Mouse (Mus musculus) ZHBTc4 (cell line): ENCODE data around the gene Zdhhc5.
"Not testable (repeated sequence)": the region's sequence is repeated elsewhere in the genome, so short reads cannot be mapped to it uniquely, and the experiment has no call there.

Experiments used
- DNase-seq: peaks from one replicate; pipeline ENCODE4 v3.0.0-alpha.2; 2011; ENCODE audit warnings: low read depth, low spot score

Zdhhc5 gene

DNA sequence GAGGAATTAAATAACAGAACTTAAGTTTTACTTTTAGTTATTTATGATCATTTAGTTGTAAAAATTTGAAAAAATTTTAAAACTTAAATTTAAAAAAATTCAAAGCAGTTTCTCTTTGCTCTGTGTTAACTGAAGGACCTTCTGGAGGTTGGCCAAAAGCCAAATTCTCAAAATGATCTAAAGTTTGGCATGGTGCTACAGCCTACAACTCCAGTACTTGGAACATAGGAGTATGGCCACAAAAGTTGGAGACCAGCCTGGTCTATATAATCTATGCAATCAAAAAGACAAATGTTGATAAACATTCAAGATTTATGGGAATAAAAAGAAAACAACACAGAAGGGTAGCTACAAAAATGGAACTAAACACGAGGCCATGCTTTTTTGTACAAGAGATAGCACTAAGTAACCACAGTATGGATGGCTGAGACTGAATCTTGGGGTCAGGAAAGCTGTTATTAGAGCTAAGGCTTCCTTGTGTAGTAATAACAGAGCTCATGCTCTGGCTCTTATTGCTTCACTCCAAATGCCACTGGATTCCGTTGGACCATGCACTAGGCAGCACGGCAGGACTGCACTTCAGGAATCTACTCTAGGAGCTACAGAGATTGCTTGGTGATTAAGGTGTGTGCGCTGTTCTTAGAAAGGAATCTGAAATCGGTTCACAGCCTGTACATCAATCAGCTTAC is 19.8 kb downstream of the Zdhhc5 start:
- no peak for DNase-seq

DNA sequence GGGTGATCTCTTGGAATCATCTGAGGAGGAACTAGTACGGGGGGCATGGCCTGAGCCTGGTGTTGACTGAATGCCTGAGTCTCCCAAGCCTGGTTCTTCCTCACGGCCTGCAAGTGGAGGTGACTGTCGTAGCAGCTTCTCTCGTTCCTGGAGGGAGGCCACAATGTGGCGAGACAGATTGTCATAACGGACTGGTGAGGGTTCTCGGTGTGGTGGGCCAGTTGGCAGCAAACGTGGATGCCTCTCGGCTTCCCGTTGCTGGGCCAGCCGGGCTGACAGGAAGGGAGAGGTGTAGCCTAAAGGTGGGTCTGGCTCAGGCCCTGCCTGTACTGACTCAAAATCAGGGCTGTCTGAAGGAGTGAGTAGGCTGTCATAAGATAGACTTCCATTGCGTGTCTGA is 24.9 kb downstream of the Zdhhc5 start:
- DNase-seq = no peak

GRCm38 (mm10) chr2:84688080-84688844 is 26.7 kb downstream of the Zdhhc5 start:
- DNase-seq = no peak

DNA sequence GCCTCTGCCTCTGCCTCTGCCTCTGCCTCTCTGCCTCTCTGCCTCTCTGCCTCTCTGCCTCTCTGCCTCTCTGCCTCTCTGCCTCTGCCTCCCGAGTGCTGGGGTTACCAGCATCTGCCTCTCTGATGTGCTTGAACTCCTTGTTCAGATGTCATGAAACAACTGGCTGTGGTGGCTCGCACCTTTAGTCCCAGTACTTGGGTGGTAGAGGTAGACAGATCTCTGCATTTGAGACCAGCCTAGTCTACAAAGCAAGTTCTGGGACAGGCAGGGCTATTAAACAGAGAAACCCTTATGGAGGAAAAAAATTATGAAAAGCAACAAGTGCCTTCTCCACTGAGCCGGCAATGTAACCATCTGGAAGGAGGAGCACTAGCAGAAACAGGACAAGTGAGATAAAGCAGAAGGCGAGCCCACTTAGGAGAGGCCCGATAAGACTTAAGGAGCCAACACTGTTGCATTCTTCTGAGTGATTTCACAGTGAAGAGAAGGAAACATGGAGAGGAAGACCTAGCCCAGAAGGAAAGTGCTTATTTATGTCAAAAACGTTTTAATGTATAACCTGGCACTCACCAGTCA is 32.3 kb downstream of the Zdhhc5 start:
- no peak for DNase-seq

- DNase-seq = peak; percentile 28
Observed at GRCm38 (mm10) chr2:84679016-84679415, 36.0 kb downstream of the Zdhhc5 start, which contains the start of gene Tmx2. Tmx2 (minus strand) TSS chr2:84679140.

DNA sequence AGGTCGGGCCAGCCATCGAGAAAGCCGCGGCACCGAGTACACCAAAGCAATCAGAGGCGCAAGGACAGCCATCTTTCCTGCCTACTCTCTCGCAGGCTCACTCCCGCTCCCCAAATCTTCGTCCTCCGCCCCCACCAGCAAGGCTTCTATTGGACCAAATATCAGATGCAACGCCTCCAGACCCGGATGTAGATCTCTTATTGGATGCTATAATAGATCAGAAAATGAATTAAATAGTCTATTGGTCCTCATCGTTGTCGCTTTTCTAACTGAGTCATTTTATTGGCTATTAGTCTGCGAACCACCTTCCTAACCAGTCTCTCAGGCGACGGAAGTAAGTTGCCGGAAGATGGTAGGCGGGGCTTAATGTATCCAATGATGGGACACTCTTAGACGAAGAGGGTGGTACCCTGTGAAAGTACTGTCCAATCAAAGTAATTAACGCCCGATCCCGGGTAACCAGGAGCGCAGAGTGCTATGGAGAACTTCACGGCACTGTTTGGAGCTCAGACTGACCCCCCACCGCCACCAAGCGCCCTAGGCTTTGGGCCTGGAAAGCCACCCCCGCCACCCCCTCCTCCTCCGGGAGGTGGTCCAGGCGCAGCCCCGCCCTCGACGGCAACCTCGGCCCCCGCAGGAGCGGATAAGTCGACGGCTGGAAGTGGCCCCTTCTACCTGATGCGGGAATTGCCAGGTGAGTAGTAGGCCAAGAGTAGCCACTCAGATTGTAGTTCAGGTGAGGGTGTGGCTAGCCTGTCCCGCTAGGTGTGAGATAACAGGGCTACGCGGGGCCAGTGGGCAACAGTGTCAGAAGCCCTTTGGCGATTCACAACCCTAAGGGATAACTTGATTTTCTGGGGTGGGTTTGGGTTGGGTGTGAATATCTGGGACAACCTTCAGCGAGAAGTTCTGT is 36.8 kb downstream of the Zdhhc5 start, which contains the start of the genes Gm28635 and Med19:
Gm28635 (minus strand) TSS at position 74 of the 913 bp plus-strand sequence.
Med19 (plus strand) TSS at position 435 of the 913 bp plus-strand sequence.
- peak; percentile 99 for DNase-seq

DNA sequence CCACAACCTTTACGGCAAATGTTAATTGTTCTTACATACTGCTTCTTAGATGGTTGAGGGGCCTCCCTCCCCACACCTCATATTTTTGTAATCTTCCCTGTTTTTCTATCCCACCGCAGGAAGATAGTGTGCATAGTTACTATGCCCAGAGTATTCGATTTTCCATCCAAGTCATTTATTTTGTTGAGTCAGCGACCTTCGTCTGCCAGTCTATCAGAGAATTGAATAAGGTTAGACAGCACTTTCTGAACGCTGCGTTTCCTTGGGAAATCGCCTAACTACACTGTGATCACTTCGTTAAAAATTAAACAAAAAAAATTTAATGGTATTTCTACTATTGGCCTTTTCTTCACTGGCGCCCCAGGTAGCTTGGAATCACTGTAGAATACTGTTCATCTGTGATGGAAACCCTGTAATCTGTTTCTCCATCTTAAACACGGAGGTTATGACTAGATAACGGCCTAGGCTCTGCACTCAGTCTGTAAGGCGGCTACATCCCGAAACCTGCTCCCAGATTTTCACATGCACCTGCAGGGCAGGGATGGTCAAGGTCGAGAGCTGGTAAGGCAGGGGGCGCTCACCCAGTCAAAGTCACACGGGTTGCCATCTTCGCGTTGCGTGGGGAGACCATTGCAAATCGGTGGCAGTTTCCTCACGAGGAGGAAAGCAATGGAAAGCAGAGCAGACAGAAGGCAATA is 37.6 kb downstream of the Zdhhc5 start:
- peak; percentile 88 for DNase-seq

DNA sequence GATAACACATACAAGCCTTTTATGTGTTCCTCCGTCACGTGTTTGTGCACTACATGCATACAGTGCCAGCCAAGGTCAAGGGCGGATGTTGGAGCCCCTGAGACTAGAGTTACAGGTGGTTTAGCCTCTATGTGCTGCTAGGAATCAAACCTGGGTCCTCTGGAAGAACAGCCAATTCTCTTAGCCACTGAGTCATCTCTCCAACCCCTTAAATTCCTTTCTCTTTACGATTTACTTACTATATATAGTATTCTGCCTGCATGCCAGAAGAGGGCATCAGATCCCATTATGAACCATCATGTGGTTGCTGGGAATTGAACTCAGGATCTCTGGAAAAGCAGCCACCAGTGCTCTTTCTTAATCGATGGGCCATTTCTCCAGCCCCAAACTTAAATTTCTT is 43.4 kb downstream of the Zdhhc5 start:
- not testable (repeated sequence) for DNase-seq

DNA sequence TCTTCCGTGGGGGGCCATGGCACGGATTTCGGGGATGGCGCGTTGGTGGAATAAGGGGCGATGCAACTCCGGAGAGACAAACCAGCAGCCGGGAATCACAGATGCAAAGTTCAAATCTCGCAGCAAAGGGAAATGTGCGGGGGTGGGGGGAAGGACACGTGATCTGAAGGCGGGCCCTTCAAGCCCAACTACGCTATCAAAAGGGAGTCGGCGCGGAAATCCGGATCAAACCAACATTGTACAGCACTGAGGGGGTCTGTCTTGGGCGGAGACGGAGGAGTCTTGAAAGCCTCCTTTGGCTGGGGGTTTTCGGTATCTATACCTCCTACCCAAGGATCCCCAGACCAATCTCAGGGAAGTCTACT is 44.4 kb downstream of the Zdhhc5 start, which contains the start of gene Selenoh:
Selenoh (minus strand) TSS at position 202 of the 365 bp plus-strand sequence.
- DNase-seq = peak; percentile 98

DNA sequence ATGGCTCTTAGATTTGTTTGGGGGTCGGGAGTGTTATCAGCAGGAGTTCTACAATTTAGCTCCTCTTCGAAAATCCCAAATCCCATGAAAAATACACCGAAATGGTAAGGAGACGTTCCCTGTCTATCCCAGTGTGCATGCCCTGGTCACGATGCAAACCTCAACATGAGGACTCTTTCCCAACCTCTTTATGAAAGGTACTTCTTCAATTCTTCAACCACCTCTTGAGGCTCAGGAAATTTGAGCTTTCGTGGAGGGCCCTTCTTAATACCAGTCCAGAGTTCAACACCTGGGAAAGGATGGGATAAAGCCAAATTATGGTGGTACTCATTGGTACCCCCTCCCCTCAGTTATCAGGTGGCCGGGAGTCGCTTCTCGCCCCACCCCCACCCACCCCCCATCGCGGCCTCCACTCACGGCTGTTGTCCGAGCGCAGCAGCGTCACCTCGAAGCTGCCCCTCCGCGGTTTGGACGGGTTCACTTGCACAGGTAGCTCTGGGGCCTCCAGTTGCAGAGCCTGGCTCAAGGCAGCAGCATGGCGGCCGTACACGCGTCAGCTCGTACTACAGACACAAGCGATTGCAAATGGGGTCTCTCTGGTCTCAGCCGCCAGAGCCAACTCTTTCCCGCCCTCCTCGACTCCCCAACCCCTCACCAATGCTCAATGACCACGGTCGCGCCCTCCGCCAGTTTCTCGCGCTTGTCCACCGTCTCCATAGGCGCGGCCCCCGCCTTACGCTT is 45.0 kb downstream of the Zdhhc5 start:
- DNase-seq = no peak

GRCm38 (mm10) chr2:84666081-84666480 is 48.9 kb downstream of the Zdhhc5 start:
- DNase-seq = no peak

DNA sequence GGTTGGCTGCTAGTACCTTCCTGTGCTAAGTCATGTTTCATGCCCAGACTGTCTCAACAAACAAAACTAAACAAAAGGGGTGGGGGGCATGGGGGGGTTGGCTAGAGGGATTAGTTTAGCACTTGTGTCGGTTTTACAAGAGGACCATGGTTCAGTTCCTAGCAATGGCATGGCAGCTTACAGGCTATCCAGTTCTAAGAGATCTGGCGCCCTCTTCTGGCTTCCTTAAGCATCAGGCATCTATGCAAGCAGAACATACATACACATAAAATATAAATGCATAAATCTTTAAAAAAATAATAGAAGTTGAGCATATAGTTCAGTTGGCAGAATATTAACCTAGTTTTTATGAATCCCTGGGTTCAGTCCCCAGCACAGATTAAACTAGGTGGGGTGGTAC is 52.1 kb downstream of the Zdhhc5 start:
- DNase-seq = peak; percentile 85

- DNase-seq = peak; percentile 84
Observed at GRCm38 (mm10) chr2:84660253-84660652, 54.7 kb downstream of the Zdhhc5 start.

DNA sequence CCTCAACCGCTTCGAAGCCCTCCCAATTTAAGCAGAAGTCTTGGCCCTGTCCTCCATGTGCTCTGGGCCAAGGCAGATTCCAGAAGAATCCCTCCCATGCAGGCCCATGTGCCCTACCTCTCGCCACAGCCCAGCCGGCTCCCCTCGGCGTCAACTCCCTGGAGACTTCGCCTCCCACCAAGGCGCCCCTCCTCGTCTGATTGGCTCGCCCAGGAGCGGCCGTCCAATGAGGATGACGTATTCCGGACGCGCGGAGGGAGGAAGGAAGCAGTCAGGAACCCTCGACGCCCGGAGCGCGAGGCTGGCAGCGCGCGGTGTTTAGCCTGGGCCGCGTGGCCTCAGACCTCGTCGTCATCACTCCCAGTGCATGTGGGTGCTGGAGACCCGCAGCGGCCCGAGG is 56.2 kb downstream of the Zdhhc5 start, which contains the start of gene Btbd18:
Btbd18 (plus strand) TSS at position 274 of the 400 bp plus-strand sequence.
- DNase-seq = peak; percentile 89

DNA sequence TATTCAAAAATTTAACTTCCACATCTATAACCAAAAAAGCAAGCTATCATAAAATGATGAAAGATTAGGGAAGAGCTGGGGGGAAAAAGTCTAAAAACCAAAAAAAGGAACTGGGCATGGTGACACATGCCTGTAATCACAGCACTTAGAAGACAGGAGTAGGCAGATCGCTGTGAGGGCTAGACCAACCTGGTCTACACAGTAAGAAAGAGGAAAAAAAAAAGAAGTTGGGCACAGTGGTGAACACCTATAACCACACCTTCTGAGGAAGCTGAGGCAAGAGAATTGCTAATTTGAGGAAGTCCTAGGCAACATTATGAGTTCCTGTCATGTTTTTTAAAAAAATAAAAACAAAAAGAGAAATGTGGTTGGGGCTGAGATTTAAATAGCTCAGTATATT is 59.1 kb downstream of the Zdhhc5 start:
- no peak for DNase-seq

- DNase-seq = no peak
Observed at GRCm38 (mm10) chr2:84653354-84653753, 61.6 kb downstream of the Zdhhc5 start.

DNA sequence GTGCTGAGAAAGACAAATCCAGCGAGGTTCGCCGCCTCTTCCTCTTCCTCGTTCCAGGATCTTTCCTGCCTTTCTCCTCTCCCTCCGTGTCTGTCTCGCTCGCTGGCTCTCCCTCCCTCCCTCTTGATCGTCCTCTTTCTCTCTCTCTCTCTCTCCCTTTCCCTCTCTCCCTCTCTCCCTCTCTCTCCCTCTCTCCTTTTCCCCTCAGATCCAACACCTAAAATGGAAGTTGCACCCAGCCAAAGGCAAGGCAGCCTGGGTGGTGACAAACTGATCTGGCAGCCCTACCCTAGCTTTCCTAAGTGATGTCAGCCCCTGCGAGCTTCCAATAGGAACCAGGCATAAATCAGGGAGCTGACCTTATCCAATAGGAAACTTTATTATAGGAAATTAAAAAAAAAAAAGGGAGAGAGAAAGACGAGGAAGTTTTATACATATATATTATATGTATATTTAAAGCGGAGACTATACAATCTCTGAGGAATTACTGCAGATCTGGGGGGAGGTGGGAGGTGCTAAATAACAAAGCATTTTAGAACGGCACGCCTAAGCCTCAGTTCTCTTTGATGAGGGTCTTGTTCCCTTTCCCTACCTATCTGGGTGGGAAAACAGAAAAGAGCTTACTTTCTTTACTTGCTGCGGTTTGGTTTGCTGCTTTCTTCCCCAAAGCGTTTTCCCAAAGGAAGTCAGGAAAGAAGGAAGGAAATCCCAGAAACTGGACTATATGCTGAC is 64.3 kb downstream of the Zdhhc5 start, which contains the start of gene Ctnnd1:
Ctnnd1 (minus strand) TSS at position 302 of the 732 bp plus-strand sequence.
- DNase-seq = peak; percentile 92

GRCm38 (mm10) chr2:84649674-84650073 is 65.3 kb downstream of the Zdhhc5 start:
- peak; percentile 35 for DNase-seq

- DNase-seq = no peak
Observed at GRCm38 (mm10) chr2:84648369-84648768, 66.6 kb downstream of the Zdhhc5 start.
